Mouse (Mus musculus): ENCODE measurements around the gene Ergic3.

- no peak for TF ChIP-seq CTCF (IDR thresholded peaks at IDR 0.05; ENCODE audit: low read depth)
- no peak for TF ChIP-seq EP300 (IDR thresholded peaks at IDR 0.05; ENCODE audit: low read depth)
Observed at GRCm38 (mm10) chr2:156018106-156018505, 10.3 kb downstream of the Ergic3 start.

Measured in liver, postnatal 0 days (tissue).